Mouse (Mus musculus) midbrain, embryonic 13.5 days (tissue): ENCODE results near the gene Gjb4. TPM values are rescaled to one million over a fixed set of nuclear protein-coding genes. Genes with fewer than 3 reads are reported as not detected.

Experiments used
- ATAC-seq: fragments of 200-750 bp; cut with Nextera tagmentation; 2 replicates; pipeline ENCODE4 v1.8.0; 2017; ENCODE audit warnings: mild to moderate bottlenecking, moderate TSS enrichment, moderate library complexity
- H3K27ac ChIP-seq: fragments of 300-500 bp; sonication (generic); 2 replicates; pipeline ENCODE4 v1.5.1; 2015; ENCODE audit warnings: inconsistent platforms, mild to moderate bottlenecking, moderate library complexity
- H3K27me3 ChIP-seq: fragments of 300-500 bp; sonication (generic); 2 replicates; pipeline ENCODE4 v1.6.1; 2015; ENCODE audit warnings: mild to moderate bottlenecking, inconsistent platforms
- H3K36me3 ChIP-seq: fragments of 300-500 bp; sonication (generic); 2 replicates; pipeline ENCODE4 v1.6.1; 2015; ENCODE audit warnings: mild to moderate bottlenecking, inconsistent platforms
- H3K4me1 ChIP-seq: fragments of 300-500 bp; sonication (generic); replicated peaks from 2 replicates; pipeline ENCODE4 v1.6.1; 2015; ENCODE audit warnings: inconsistent platforms
- H3K4me2 ChIP-seq: fragments of 300-500 bp; sonication (generic); replicated peaks from 2 replicates; pipeline ENCODE4 v1.6.1; 2015; ENCODE audit warnings: moderate library complexity, mild to moderate bottlenecking, inconsistent platforms
- H3K4me3 ChIP-seq: fragments of 300-500 bp; sonication (generic); replicated peaks from 2 replicates; pipeline ENCODE4 v1.5.1; 2015; ENCODE audit warnings: mild to moderate bottlenecking, inconsistent platforms
- H3K9ac ChIP-seq: fragments of 300-500 bp; sonication (generic); replicated peaks from 2 replicates; pipeline ENCODE4 v1.6.1; 2015; ENCODE audit warnings: mild to moderate bottlenecking, inconsistent platforms
- H3K9me3 ChIP-seq: fragments of 300-500 bp; sonication (generic); 2 replicates; pipeline ENCODE4 v1.6.1; 2016; ENCODE audit warnings: mild to moderate bottlenecking, inconsistent platforms
- WGBS: fragments of 180-500 bp; shearing (Covaris S2); methylation state at CpG from one replicate; pipeline ENCODE4 v1.1.7; 2015; 5-methylcytosine and 5-hydroxymethylcytosine counted together
- polyA plus RNA-seq: library from polyadenylated mRNA; unstranded; fragments of >200 nt; fragmentation: Nextera tagmentation; extraction: Ambion mirVana; gene quantifications from 2 replicates; pipeline ENCODE4 v1.2.1, GENCODE M21; 2015

Gjb4 gene
- polyA plus RNA-seq, 1 experiment from 2014 or later = 0.11 TPM

GRCm38 (mm10) chr4:127337668-127338067, 16.2 kb downstream of the Gjb4 start:
- Histone ChIP-seq H3K27ac (no peak overlapping the region), H3K36me3 (no peaks in the 10 kb centered on the region), H3K4me2 (no peak overlapping the region), H3K4me1 (0 out of 2 replicates have a peak, but pooled peaks cover 3% of the 10 kb centered on the region), H3K9me3 (no peaks in the 10 kb centered on the region), H3K27me3 (peaks cover 4% of the 10 kb centered on the region; the same call in 1 of the 2 replicates), H3K4me3 (no peak overlapping the region), H3K9ac (no peak overlapping the region)
- 90% methylated on average over 5 of the region's 5 CpGs for WGBS
- ATAC-seq = no peak

GRCm38 (mm10) chr4:127334870-127335504, 18.9 kb downstream of the Gjb4 start:
- Histone ChIP-seq H3K4me3 (no peak overlapping the region), H3K27me3 (peaks cover 31% of the 10 kb centered on the region), H3K9ac (no peak overlapping the region), H3K4me1 (peaks cover 24% of the 10 kb centered on the region), H3K4me2 (no peak overlapping the region), H3K9me3 (no peaks in the 10 kb centered on the region), H3K27ac (no peak overlapping the region), H3K36me3 (no peaks in the 10 kb centered on the region)
- no peak for ATAC-seq
- 44% methylated on average over 5 of the region's 5 CpGs for WGBS

GRCm38 (mm10) chr4:127331171-127331570, 22.7 kb downstream of the Gjb4 start:
- peaks cover 36% of the 10 kb centered on the region for H3K4me1 ChIP-seq
- no peak overlapping the region for H3K4me2 ChIP-seq
- ATAC-seq = no peak
- H3K9me3 ChIP-seq = no peaks in the 10 kb centered on the region
- H3K36me3 ChIP-seq = no peaks in the 10 kb centered on the region
- peaks cover 59% of the 10 kb centered on the region for H3K27me3 ChIP-seq
- no peak overlapping the region for H3K4me3 ChIP-seq
- H3K27ac ChIP-seq = no peak overlapping the region
- 21% methylated on average over 13 of the region's 13 CpGs for WGBS
- no peak overlapping the region for H3K9ac ChIP-seq

GRCm38 (mm10) chr4:127330181-127331100, 23.4 kb downstream of the Gjb4 start, which contains the start of gene Gjb3:
Gene Gjb3, minus strand, starts transcription at chr4:127330844.
- 0 out of 2 replicates have a peak, but pooled peaks have one; percentile 27 for ATAC-seq
- peaks cover 36% of the 10 kb centered on the region for H3K4me1 ChIP-seq
- H3K36me3 ChIP-seq = no peaks in the 10 kb centered on the region
- H3K4me2 ChIP-seq = peak within 1 kb of the TSS; percentile 47
- 2% methylated on average over 49 of the region's 49 CpGs for WGBS
- H3K9me3 ChIP-seq = no peaks in the 10 kb centered on the region
- H3K27ac ChIP-seq = no peak within 1 kb of the TSS
- peaks cover 65% of the 10 kb centered on the region for H3K27me3 ChIP-seq
- H3K4me3 ChIP-seq = peak within 1 kb of the TSS; percentile 21
- H3K9ac ChIP-seq = peak within 1 kb of the TSS; percentile 39; the same call in 1 of the 2 replicates

DNA sequence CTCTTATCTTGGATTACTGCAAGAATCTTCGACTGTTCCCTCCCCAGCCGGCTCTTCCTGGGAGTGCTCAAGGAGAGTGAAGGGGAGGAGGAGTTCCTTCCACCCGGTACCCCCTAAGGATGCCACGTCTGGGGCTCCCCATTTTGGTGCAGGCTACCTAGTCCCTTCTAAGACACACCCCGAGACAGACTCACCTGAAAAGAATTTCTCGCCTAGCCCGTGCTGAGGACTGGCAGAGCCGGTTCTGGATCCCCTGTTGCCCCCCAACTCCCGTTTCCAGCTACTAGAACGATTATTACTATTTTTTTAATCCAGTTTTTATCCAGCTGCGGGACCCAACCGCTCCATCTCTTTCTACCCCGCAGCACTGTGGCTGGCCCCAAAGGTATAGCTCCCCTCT, 24.1 kb downstream of the Gjb4 start:
- no peaks in the 10 kb centered on the region for H3K9me3 ChIP-seq
- H3K4me1 ChIP-seq = peaks cover 36% of the 10 kb centered on the region
- H3K36me3 ChIP-seq = no peaks in the 10 kb centered on the region
- 3% methylated on average over 13 of the region's 13 CpGs for WGBS
- no peak overlapping the region for H3K27ac ChIP-seq
- peak overlapping the region; percentile 47 for H3K4me2 ChIP-seq
- no peak overlapping the region for H3K9ac ChIP-seq
- H3K4me3 ChIP-seq = peak overlapping the region; percentile 21
- no peak for ATAC-seq
- H3K27me3 ChIP-seq = peaks cover 69% of the 10 kb centered on the region

DNA sequence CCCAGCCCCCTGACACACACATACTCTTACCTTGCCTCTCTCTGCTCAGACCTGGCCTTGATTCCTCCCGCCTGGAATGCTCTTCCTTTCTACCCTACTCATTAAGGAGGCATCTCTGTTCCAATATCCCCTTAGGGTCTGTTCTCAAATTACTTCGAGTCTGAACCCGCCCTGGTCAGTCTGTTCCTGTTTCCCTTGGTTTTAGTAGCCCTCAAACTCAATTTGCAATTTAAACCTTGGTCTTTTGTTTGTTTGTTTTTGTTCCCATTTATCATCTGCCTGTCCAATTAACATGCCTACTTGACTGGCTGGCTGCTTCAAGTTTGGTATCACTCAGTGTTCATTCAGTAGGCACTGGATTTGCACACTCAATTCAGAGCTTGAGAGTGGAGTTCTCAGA, 24.8 kb downstream of the Gjb4 start:
- no peaks in the 10 kb centered on the region for H3K9me3 ChIP-seq
- no peak overlapping the region for H3K4me3 ChIP-seq
- no peaks in the 10 kb centered on the region for H3K36me3 ChIP-seq
- ATAC-seq = no peak
- 15% methylated on average over 3 of the region's 3 CpGs for WGBS
- H3K27ac ChIP-seq = no peak overlapping the region
- no peak overlapping the region for H3K9ac ChIP-seq
- peaks cover 36% of the 10 kb centered on the region for H3K4me1 ChIP-seq
- H3K27me3 ChIP-seq = peaks cover 69% of the 10 kb centered on the region
- no peak overlapping the region for H3K4me2 ChIP-seq

GRCm38 (mm10) chr4:127328378-127328777, 25.5 kb downstream of the Gjb4 start:
- Histone ChIP-seq H3K9ac (no peak overlapping the region), H3K4me2 (no peak overlapping the region), H3K4me1 (peaks cover 36% of the 10 kb centered on the region), H3K27ac (no peak overlapping the region), H3K27me3 (peaks cover 69% of the 10 kb centered on the region), H3K9me3 (no peaks in the 10 kb centered on the region), H3K36me3 (no peaks in the 10 kb centered on the region), H3K4me3 (no peak overlapping the region)
- 72% methylated on average over 7 of the region's 7 CpGs for WGBS
- no peak for ATAC-seq

- 79% methylated on average over 6 of the region's 6 CpGs for WGBS
- H3K9ac ChIP-seq = no peak overlapping the region
- no peak overlapping the region for H3K4me3 ChIP-seq
- H3K9me3 ChIP-seq = no peaks in the 10 kb centered on the region
- peaks cover 66% of the 10 kb centered on the region for H3K27me3 ChIP-seq
- no peak overlapping the region for H3K27ac ChIP-seq
- no peak for ATAC-seq
- no peak overlapping the region for H3K4me2 ChIP-seq
- H3K4me1 ChIP-seq = peaks cover 34% of the 10 kb centered on the region
- H3K36me3 ChIP-seq = no peaks in the 10 kb centered on the region
Observed at GRCm38 (mm10) chr4:127327749-127328148, 26.1 kb downstream of the Gjb4 start.

DNA sequence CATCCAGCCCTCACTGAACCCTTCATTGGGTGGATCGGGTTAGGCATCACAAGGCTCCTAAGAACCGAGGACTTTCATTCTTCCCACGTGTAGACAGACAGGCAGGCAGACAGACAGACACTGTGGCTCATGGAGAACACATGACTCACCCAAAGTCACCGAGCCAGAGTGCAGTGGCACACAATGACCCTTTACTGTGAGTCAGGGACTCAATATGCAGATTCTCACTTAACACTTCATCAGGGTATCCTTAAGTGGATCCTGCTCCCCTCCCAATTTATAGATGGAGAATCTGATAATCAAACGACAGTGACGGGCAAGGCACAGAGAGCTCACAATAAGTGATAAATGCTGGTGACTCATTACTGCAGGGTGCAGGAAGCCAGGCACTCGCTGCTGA, 26.6 kb downstream of the Gjb4 start:
- WGBS = 75% methylated on average over 7 of the region's 7 CpGs
- no peak overlapping the region for H3K4me2 ChIP-seq
- peaks cover 32% of the 10 kb centered on the region for H3K4me1 ChIP-seq
- no peak overlapping the region for H3K4me3 ChIP-seq
- H3K36me3 ChIP-seq = no peaks in the 10 kb centered on the region
- H3K9me3 ChIP-seq = no peaks in the 10 kb centered on the region
- H3K27ac ChIP-seq = no peak overlapping the region
- ATAC-seq = no peak
- H3K9ac ChIP-seq = no peak overlapping the region
- H3K27me3 ChIP-seq = peaks cover 61% of the 10 kb centered on the region

DNA sequence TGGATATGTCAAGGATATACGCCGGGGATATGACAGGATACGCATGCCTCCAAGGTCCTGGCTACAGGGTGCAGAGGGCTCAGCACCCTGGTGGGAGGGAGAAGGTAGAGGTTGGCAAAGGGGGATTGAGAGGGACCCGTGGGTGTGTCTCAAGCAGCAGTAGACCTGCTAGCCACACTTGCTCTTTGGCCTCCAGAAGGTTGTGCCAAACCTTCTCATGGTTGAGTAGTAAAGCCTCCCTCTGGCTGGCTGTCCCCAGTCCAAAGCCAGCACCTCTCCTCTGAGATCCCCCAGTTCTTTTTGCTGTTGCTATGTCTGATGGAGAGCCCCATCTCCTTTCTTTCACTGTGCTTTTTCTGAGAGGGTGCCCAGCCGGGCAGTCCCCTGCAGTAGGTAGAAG, 28.6 kb downstream of the Gjb4 start:
- Histone ChIP-seq H3K9ac (no peak overlapping the region), H3K27me3 (peaks cover 41% of the 10 kb centered on the region), H3K36me3 (no peaks in the 10 kb centered on the region), H3K4me3 (no peak overlapping the region), H3K4me2 (no peak overlapping the region), H3K9me3 (no peaks in the 10 kb centered on the region), H3K27ac (no peak overlapping the region), H3K4me1 (peaks cover 15% of the 10 kb centered on the region)
- ATAC-seq = no peak
- WGBS = 93% methylated on average over 5 of the region's 5 CpGs

DNA sequence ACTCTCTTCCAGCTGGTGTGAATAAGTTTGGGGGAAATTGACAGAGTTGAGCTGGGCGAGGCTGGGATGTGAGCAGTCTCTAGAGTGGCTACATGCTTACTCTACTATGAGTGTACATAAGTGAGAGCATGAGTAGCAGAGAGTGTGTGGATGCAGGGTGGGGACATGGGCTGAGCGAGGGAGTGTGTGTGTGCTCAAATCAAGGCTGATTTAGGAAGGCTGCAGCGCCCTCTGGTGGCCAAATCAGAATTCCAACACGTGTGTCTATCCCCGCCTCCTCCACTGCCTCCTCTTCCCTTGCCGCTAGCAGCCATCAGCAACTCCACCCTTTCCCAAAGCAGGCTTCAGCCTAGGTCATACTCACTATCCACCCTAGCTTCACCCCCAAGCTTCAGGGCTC, 29.1 kb downstream of the Gjb4 start:
- no peak overlapping the region for H3K4me3 ChIP-seq
- peaks cover 36% of the 10 kb centered on the region for H3K27me3 ChIP-seq
- H3K36me3 ChIP-seq = no peaks in the 10 kb centered on the region
- 5% methylated on average over 6 of the region's 6 CpGs for WGBS
- no peak overlapping the region for H3K9ac ChIP-seq
- no peaks in the 10 kb centered on the region for H3K9me3 ChIP-seq
- H3K27ac ChIP-seq = no peak overlapping the region
- H3K4me2 ChIP-seq = no peak overlapping the region
- H3K4me1 ChIP-seq = peaks cover 10% of the 10 kb centered on the region
- peak; percentile 77 for ATAC-seq

DNA sequence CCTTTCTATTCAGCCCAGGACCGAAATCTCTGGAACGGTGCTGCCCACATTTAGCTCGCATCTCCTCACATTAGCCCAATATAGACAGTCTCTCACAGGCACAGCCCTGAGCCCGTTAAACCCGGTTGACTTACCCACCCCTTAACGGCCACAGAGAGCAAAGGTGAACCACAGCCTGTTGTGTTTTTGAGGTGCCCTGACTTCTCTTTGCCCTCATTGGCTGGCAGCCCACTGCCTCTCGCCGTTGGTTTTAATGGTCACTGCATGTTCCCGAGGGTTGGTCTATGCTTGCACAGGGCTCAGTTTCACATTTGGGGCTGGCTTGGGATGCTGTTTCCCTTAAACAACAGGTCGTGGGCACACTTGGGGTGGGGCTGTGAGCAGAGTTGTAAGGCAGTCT, 29.6 kb downstream of the Gjb4 start:
- ATAC-seq = no peak
- Histone ChIP-seq H3K27me3 (peaks cover 31% of the 10 kb centered on the region), H3K27ac (no peak overlapping the region), H3K4me2 (no peak overlapping the region), H3K36me3 (no peaks in the 10 kb centered on the region), H3K4me3 (no peak overlapping the region), H3K9ac (no peak overlapping the region), H3K9me3 (no peaks in the 10 kb centered on the region), H3K4me1 (peaks cover 5% of the 10 kb centered on the region; the same call in 1 of the 2 replicates)
- WGBS = 75% methylated on average over 10 of the region's 10 CpGs
